Mouse (Mus musculus): Measurements from ENCODE around the gene AC109138.7. TPM values are rescaled to one million over a fixed set of nuclear protein-coding genes. Genes with fewer than 3 reads are reported as not detected.

The AC109138.7 gene
- total RNA-seq, 2 experiments from 2014 or later, result 2.1 TPM; not detected in 1

GRCm38 (mm10) chr19:4214771-4215450 lies 754 bp downstream of the AC109138.7 start:
- no peak for ATAC-seq (replicated peaks; ENCODE audit: low FRiP score, low TSS enrichment, poor library complexity, severe bottlenecking)

- no peak for ATAC-seq (replicated peaks; ENCODE audit: low FRiP score, low TSS enrichment, poor library complexity, severe bottlenecking)
Measured at GRCm38 (mm10) chr19:4215451-4215840, 1.3 kb downstream of the AC109138.7 start.

- ATAC-seq (replicated peaks; ENCODE audit: low FRiP score, low TSS enrichment, poor library complexity, severe bottlenecking), result no peak
Measured at GRCm38 (mm10) chr19:4216041-4216685, 2.0 kb downstream of the AC109138.7 start.

DNA sequence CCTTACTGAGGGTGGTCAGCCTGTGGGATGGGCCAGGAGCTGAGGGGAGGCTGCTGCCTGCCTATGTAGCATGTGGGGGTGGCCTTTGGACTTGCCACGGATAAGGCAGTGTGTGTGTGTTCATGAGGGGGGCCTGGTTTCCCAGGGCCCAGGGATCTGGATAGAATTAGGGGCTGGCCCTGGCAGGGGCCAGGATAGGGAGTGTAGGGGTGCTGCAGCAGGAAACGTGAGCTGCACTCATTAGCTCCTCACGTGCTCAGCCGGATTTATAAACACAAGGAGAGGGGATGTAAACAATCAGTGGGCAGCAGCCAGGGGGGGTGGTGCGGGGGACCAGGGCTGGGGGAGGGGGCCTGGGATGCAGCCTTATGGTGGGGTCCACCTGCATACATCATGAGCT lies 3.0 kb downstream of the AC109138.7 start:
- no peak for ATAC-seq (replicated peaks; ENCODE audit: low FRiP score, low TSS enrichment, poor library complexity, severe bottlenecking)

- ATAC-seq (replicated peaks; ENCODE audit: low FRiP score, low TSS enrichment, poor library complexity, severe bottlenecking), result no peak
Measured at GRCm38 (mm10) chr19:4217855-4218254, 3.7 kb downstream of the AC109138.7 start.

DNA sequence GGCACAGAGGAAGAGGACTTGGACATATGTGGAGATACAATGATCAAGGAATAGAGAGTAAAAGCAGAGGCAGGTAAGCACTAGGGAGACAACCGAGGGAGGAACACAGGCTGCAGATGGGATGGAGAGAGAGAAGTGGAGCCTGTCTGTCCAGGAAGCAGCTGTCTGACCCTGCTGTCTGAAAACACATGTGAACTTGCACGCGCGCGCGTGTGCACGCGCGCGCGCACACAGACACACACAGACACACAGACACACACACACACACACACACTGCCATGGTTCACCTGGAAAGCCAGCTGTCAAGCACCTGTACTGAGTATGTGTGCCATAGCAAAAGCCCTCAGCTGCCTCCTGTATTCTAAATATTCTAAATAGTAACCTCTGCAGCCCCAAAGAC lies 4.1 kb downstream of the AC109138.7 start:
- no peak for ATAC-seq (replicated peaks; ENCODE audit: low FRiP score, low TSS enrichment, poor library complexity, severe bottlenecking)

GRCm38 (mm10) chr19:4218784-4219183 lies 4.6 kb downstream of the AC109138.7 start:
- ATAC-seq (replicated peaks; ENCODE audit: low FRiP score, low TSS enrichment, poor library complexity, severe bottlenecking), result no peak

GRCm38 (mm10) chr19:4219943-4220342 lies 5.8 kb downstream of the AC109138.7 start:
- no peak for ATAC-seq (replicated peaks; ENCODE audit: low FRiP score, low TSS enrichment, poor library complexity, severe bottlenecking)

- ATAC-seq (replicated peaks; ENCODE audit: low FRiP score, low TSS enrichment, poor library complexity, severe bottlenecking), result no peak
Measured at GRCm38 (mm10) chr19:4220416-4220815, 6.3 kb downstream of the AC109138.7 start.

DNA sequence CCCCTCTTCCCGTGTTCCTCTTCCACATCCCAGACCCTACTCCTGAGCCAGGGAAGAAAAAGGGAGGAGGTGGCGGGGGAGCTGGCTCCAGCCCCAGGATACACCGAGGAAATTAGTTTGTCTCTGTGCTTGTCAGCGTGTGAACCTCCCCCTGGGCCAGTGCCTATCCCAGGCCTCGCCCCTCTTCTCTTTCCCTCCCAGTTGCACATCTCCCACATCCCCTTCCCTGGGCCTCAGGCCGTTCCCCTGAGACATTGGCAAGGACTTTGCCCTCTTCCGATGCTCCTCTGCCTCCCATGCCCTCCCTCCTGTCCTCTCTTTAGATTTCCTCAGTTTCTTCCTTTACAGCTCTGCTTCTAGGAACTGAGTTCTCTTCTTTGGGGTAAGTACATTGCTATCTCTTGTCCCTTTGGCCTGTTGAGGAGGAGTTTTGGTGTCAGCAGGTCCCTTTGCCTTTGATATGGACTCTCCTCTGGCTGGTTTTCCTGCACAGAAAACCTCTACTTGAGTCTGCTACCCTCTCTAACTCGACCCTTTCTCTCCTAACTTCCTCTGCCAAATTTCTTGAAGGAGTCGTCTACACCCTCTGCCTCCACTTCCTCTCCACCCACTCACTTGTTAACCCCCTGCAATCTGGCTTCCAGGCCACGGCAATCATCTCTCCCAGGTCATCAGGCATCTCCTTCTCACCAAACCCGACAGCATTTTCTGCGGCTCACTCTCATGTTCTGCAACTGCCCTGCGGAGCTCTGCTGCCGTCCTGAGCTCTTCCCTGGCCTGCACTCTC lies 7.0 kb downstream of the AC109138.7 start:
- ATAC-seq (replicated peaks; ENCODE audit: low FRiP score, low TSS enrichment, poor library complexity, severe bottlenecking), result no peak

GRCm38 (mm10) chr19:4222165-4222564 lies 8.0 kb downstream of the AC109138.7 start:
- ATAC-seq (replicated peaks; ENCODE audit: low FRiP score, low TSS enrichment, poor library complexity, severe bottlenecking), result 0 out of 2 replicates have a peak, but pooled peaks have one; percentile 45

- no peak for ATAC-seq (replicated peaks; ENCODE audit: low FRiP score, low TSS enrichment, poor library complexity, severe bottlenecking)
Measured at GRCm38 (mm10) chr19:4226779-4227178, 12.6 kb downstream of the AC109138.7 start.

- ATAC-seq (replicated peaks; ENCODE audit: low FRiP score, low TSS enrichment, poor library complexity, severe bottlenecking), result no peak
Measured at GRCm38 (mm10) chr19:4227446-4227845, 13.3 kb downstream of the AC109138.7 start.

DNA sequence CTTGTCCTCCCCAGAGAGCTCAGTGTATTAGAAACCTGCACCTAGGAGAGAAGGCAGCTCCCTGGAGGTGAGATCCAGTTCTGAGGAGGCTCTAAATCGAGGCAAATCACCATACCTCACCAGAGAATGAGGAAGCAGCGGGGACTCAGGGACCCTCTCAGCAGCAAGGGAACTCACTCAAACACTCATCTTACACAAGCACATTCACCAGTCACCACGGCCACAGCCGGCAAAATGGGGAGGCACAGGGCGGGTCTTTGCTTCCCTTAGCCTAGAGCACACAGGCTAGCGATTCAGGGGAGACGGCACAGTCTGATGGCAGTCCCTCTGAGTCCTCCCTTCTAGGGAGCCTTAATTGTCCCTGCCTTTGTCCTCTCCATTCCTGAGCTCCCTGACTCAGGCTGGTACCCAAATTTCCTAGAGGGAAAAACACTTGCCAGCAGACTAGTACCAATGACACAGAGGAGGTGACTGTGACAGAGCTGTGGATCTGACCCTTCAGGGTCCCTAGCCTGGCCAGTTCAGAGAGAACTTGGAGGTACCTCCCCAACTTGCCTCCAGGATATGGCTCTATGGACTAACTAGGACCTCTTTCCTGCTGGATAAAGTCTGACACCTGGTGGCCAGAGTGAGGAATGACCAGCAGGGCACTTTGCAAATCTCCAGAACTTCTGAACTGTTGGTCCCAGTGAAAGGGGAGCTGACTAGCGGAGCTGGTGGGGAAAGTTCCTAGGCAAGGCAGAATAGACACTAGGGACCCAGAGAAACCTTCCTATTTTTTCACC lies 13.9 kb downstream of the AC109138.7 start:
- ATAC-seq (replicated peaks; ENCODE audit: low FRiP score, low TSS enrichment, poor library complexity, severe bottlenecking), result peak; percentile 34; the same call in 1 of the 2 replicates

- no peak for ATAC-seq (replicated peaks; ENCODE audit: low FRiP score, low TSS enrichment, poor library complexity, severe bottlenecking)
Measured at GRCm38 (mm10) chr19:4228891-4229290, 14.7 kb downstream of the AC109138.7 start.

GRCm38 (mm10) chr19:4229451-4230076 lies 15.4 kb downstream of the AC109138.7 start:
- no peak for ATAC-seq (replicated peaks; ENCODE audit: low FRiP score, low TSS enrichment, poor library complexity, severe bottlenecking)

DNA sequence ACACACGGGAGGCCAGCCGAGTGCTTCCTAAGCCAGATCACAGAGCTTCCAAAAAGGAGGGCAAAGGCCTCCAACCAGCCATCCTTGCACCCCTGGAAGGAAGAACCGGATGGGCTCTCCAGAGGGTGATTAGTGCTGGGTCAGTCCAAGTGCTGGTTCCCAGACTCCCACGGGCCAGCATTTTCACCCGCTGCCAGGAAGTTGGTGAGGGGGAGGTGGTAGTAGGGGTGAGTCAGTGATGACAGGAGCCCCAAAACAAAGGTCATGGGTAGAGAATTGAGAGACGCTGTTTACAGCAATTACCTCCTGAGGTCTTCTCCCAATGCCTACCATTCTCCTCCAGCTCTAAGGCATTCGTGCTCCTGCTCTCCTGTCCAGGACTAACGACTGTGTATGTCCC lies 16.3 kb downstream of the AC109138.7 start:
- no peak for ATAC-seq (replicated peaks; ENCODE audit: low FRiP score, low TSS enrichment, poor library complexity, severe bottlenecking)

GRCm38 (mm10) chr19:4231253-4232185 lies 17.4 kb downstream of the AC109138.7 start, which contains the start of gene Pold4:
Gene Pold4, plus strand, starts transcription at chr19:4231899.
- peak; percentile 86 for ATAC-seq (replicated peaks; ENCODE audit: low FRiP score, low TSS enrichment, poor library complexity, severe bottlenecking)

Measured in megakaryocyte-erythroid progenitor cell, adult 5-6 weeks (primary cell).